In genomic region chr5:25221604-25222003, GRCm38 (mm10) we compare ENCODE assay signal across 8 mouse cellular contexts. TPM values are rescaled to one million over a fixed set of nuclear protein-coding genes. Genes with fewer than 3 reads are reported as not detected.
DNase-seq lines count a peak whose midpoint lies in the region; ATAC-seq and TF ChIP-seq lines count a peak whose summit lies in the region.

Galnt11 (plus strand) TSS chr5:25221904.

- peaks cover 5% of the 10 kb centered on the region for H3K4me1 ChIP-seq in bone marrow macrophage, adult 2 months (ENCODE audit: control insufficient read depth, insufficient read depth, low read length)
- peaks cover 0 to 10% of the 10 kb centered on the region in 2 experiments; a peak in 3 of 4 replicates for H3K4me1 ChIP-seq in heart, embryonic 14.5 days (ENCODE audit: control insufficient read depth in 2 of 2, insufficient read depth in 2 of 2, low read length in 2 of 2)
- peaks cover 8% of the 10 kb centered on the region; the same call in 1 of the 2 replicates for H3K4me1 ChIP-seq in neural tube, embryonic 14.5 days (ENCODE audit: control insufficient read depth, insufficient read depth, low read length)

- peak within 1 kb of the TSS; percentile 96 for H3K27ac ChIP-seq in layer of hippocampus, adult 2 months
- H3K27ac ChIP-seq in bone marrow macrophage, adult 2 months (ENCODE audit: insufficient read depth, low read depth, low read length) = peak within 1 kb of the TSS; percentile 73; the same call in 1 of the 2 replicates
- H3K27ac ChIP-seq in heart, embryonic 14.5 days (replicated peaks in 1 of 2; ENCODE audit: control insufficient read depth in 1 of 2, insufficient read depth in 1 of 2, low read depth in 2 of 2, low read length in 2 of 2) = peak within 1 kb of the TSS; percentile 80 to 85
- peak within 1 kb of the TSS; percentile 86 for H3K27ac ChIP-seq in neural tube, embryonic 14.5 days (ENCODE audit: low read depth, low read length)

- peak within 1 kb of the TSS; percentile 77 for H3K4me2 ChIP-seq in heart, embryonic 14.5 days (ENCODE audit: low read length)
- H3K4me2 ChIP-seq in neural tube, embryonic 14.5 days (ENCODE audit: low read depth, low read length) = peak within 1 kb of the TSS; percentile 61

- H3K9me3 ChIP-seq in heart, embryonic 14.5 days (ENCODE audit: control insufficient read depth, low read length) = no peaks in the 10 kb centered on the region
- no peaks in the 10 kb centered on the region for H3K9me3 ChIP-seq in neural tube, embryonic 14.5 days (ENCODE audit: control insufficient read depth, low read length)

- H3K36me3 ChIP-seq in heart, embryonic 14.5 days (ENCODE audit: control insufficient read depth, insufficient read depth, low read length) = no peaks in the 10 kb centered on the region
- H3K36me3 ChIP-seq in neural tube, embryonic 14.5 days (ENCODE audit: control insufficient read depth, insufficient read depth, low read length) = no peaks in the 10 kb centered on the region

- intact Hi-C loops in left cerebral cortex, postnatal 4 days (cut with DNase I) = no loop called here

- H3K27me3 ChIP-seq in heart, embryonic 14.5 days (ENCODE audit: control insufficient read depth, insufficient read depth, low read length) = no peaks in the 10 kb centered on the region
- no peaks in the 10 kb centered on the region for H3K27me3 ChIP-seq in neural tube, embryonic 14.5 days (ENCODE audit: control insufficient read depth, insufficient read depth, low read length)

- peak within 1 kb of the TSS; percentile 87 for H3K9ac ChIP-seq in heart, embryonic 14.5 days (ENCODE audit: low read length)
- peak within 1 kb of the TSS; percentile 92 for H3K9ac ChIP-seq in neural tube, embryonic 14.5 days (replicated peaks; ENCODE audit: low read depth, low read length)

- DNase-seq in layer of hippocampus, adult 2 months (ENCODE audit: low spot score in 2 of 2) = no peak
- no peak for DNase-seq in layer of hippocampus, adult 9-10 months (ENCODE audit: low spot score)
- no peak for DNase-seq in left cerebral cortex, postnatal 4 days
- DNase-seq in spleen, postnatal 14 days (ENCODE audit: low spot score in 2 of 2) = no peak
- no peak for DNase-seq in testis, postnatal 14 days (ENCODE audit: low spot score)

- TF ChIP-seq POLR2A in bone marrow macrophage, adult 2 months (IDR thresholded peaks at IDR 0.05; ENCODE audit: borderline replicate concordance, low read depth, low read length) = no peak

- peak within 1 kb of the TSS; percentile 71 for H3K4me3 ChIP-seq in layer of hippocampus, adult 2 months
- H3K4me3 ChIP-seq in bone marrow macrophage, adult 2 months (ENCODE audit: insufficient read depth, low read length) = peak within 1 kb of the TSS; percentile 64
- H3K4me3 ChIP-seq in heart, embryonic 14.5 days (ENCODE audit: control insufficient read depth in 1 of 2, insufficient read depth in 1 of 2, low read depth in 1 of 2, low read length in 2 of 2) = peak within 1 kb of the TSS; percentile 74 to 87
- H3K4me3 ChIP-seq in neural tube, embryonic 14.5 days (ENCODE audit: low read depth, low read length) = peak within 1 kb of the TSS; percentile 63

- no peak for ATAC-seq in heart, embryonic 14.5 days (ENCODE audit: insufficient number of reproducible peaks, insufficient read depth, low FRiP score, low read depth)
- ATAC-seq in neural tube, embryonic 14.5 days (ENCODE audit: low read depth) = no peak

- WGBS in heart, embryonic 14.5 days = 64% methylated on average over 3 of the region's 3 CpGs
- 84% methylated on average over 3 of the region's 3 CpGs for WGBS in neural tube, embryonic 14.5 days

- no peak for TF ChIP-seq CTCF in layer of hippocampus, adult 2 months (conservative IDR thresholded peaks at IDR 0.05)
- TF ChIP-seq CTCF in bone marrow macrophage, adult 2 months (IDR thresholded peaks at IDR 0.05; ENCODE audit: low read depth, low read length) = no peak

RNA-seq across cellular contexts. Expression of gene Galnt11, which starts in this region (rescaled TPM):
- total RNA-seq in layer of hippocampus, adult 2 months (2021) = 10 to 100 TPM; 43.5 to 46.7 TPM
- 29.3 and 38.6 TPM in 2 replicates for polyA plus RNA-seq in bone marrow macrophage, adult 2 months (2012; ENCODE audit: insufficient read depth, insufficient read length, missing spikeins)
- 39.9 and 40.4 TPM in 2 replicates for polyA plus RNA-seq in heart, embryonic 14.5 days (2014; fragmentation: Nextera tagmentation; extraction: Ambion mirVana)
- 10 to 100 TPM; 36.8 to 38.6 TPM for total RNA-seq in left cerebral cortex, postnatal 4 days (2021)
- polyA plus RNA-seq in neural tube, embryonic 14.5 days (2014; fragmentation: Nextera tagmentation; extraction: Ambion mirVana) = 65.5 and 69.0 TPM in 2 replicates
